Comparison of ENCODE assay signal across 9 mouse cellular contexts in the genomic region with DNA sequence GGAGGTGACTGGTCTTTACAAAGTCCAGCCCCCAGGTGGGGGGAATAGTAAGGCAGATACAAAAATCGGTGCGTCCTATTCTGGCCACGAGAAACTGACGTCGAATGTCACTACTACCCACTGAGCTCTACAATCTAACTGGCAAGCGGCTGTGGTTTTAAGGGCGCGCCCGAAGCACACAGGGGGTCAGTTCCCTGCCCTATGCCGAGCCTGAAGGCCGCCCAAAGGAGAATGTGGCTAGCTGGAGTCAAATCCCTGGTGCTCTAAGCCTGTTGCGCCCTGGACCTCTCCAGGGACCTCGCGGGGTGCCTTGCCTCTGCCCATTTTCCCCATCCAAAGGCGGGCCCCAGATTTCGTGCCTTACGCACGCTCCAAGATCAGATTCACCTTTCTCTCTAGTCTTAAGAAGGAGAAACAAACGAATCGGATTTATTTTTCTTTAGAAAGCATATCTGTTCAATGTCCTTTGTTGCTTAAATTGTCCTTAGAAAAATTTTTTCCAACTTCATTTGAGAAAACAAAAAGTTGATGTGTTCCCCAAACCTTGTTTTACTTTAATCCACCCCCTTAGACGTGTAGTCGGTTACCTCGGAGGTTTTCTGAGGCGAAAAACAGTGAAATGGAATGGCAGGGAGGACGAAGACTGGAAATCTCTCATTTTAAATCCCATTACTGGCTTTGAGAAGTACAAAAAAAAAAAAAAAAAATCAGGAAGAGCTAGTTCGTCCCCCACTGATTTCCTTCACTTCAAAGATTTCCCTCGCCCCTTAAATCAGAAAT.
DNase-seq lines count a peak whose midpoint lies in the region; ATAC-seq lines count a peak whose summit lies in the region.
"Had no signal": no experiment of that assay in that cellular context is flagged by ENCODE, and none has a peak within 500 bp of the region (broad histone marks: within the 10 kb centered on the region; RNA-seq: fewer than 3 reads in every experiment).

No protein-coding gene starts in this region.

- DNase-seq in heart, embryonic 10.5 days (ENCODE audit: low spot score) = no peak
- DNase-seq in heart, adult 8-10 months (ENCODE audit: low spot score) = no peak
- peak; percentile 51 for DNase-seq in embryo, embryonic 10.5 days (ENCODE audit: low spot score)
- DNase-seq in adipocyte (ENCODE audit: low spot score) (no peak), MN1 (ENCODE audit: low spot score) (no peak)
- no peak for DNase-seq in left cerebral cortex, postnatal 10 days (ENCODE audit: extremely low spot score in 1 of 2, low spot score in 2 of 2)

- 2% methylated on average over 27 of the region's 27 CpGs for WGBS in heart, embryonic 10.5 days
- 3% methylated on average over 27 of the region's 27 CpGs for WGBS in hindbrain, embryonic 13.5 days
- WGBS in midbrain, embryonic 12.5 days = 1% methylated on average over 27 of the region's 27 CpGs

- peak overlapping the region; percentile 70 for H3K9ac ChIP-seq in hindbrain, embryonic 13.5 days
- H3K9ac ChIP-seq in midbrain, embryonic 12.5 days (replicated peaks) = peak overlapping the region; percentile 50; the same call in 1 of the 2 replicates

- H3K4me1 ChIP-seq in heart, embryonic 10.5 days = peaks cover 55% of the 10 kb centered on the region
- peaks cover 57% of the 10 kb centered on the region for H3K4me1 ChIP-seq in hindbrain, embryonic 13.5 days (replicated peaks)
- H3K4me1 ChIP-seq in midbrain, embryonic 12.5 days = peaks cover 65% of the 10 kb centered on the region

- H3K9me3 ChIP-seq in heart, embryonic 10.5 days = no peaks in the 10 kb centered on the region
- no peaks in the 10 kb centered on the region for H3K9me3 ChIP-seq in hindbrain, embryonic 13.5 days
- H3K9me3 ChIP-seq in midbrain, embryonic 12.5 days = no peaks in the 10 kb centered on the region

- H3K4me2 ChIP-seq in hindbrain, embryonic 13.5 days = peak overlapping the region; percentile 51
- H3K4me2 ChIP-seq in midbrain, embryonic 12.5 days (replicated peaks) = peak overlapping the region; percentile 58

- peaks cover 73% of the 10 kb centered on the region for H3K27me3 ChIP-seq in heart, embryonic 10.5 days (ENCODE audit: insufficient read depth, poor library complexity, severe bottlenecking)
- H3K27me3 ChIP-seq in hindbrain, embryonic 13.5 days = peaks cover 80% of the 10 kb centered on the region
- peaks cover 68% of the 10 kb centered on the region for H3K27me3 ChIP-seq in midbrain, embryonic 12.5 days

- H3K27ac ChIP-seq in heart, embryonic 10.5 days = no peak overlapping the region
- peak overlapping the region; percentile 86 for H3K27ac ChIP-seq in hindbrain, embryonic 13.5 days
- peak overlapping the region; percentile 64 for H3K27ac ChIP-seq in midbrain, embryonic 12.5 days (replicated peaks)
- H3K27ac ChIP-seq: macrophage had no signal

- no peak for ATAC-seq in hindbrain, embryonic 13.5 days (ENCODE audit: low FRiP score)
- no peak for ATAC-seq in midbrain, embryonic 12.5 days (ENCODE audit: low FRiP score, low read depth)

- H3K4me3 ChIP-seq in heart, embryonic 10.5 days = peak overlapping the region; percentile 53
- H3K4me3 ChIP-seq in hindbrain, embryonic 13.5 days = peak overlapping the region; percentile 29; the same call in 1 of the 2 replicates
- H3K4me3 ChIP-seq in midbrain, embryonic 12.5 days = peak overlapping the region; percentile 36

- H3K36me3 ChIP-seq in heart, embryonic 10.5 days = no peaks in the 10 kb centered on the region
- no peaks in the 10 kb centered on the region for H3K36me3 ChIP-seq in hindbrain, embryonic 13.5 days
- H3K36me3 ChIP-seq in midbrain, embryonic 12.5 days = no peaks in the 10 kb centered on the region

- intact Hi-C loops in left cerebral cortex, postnatal 10 days (cut with DNase I) = loop anchor here (5.0 kb wide), 2 partner anchors 450 to 745 kb away; no protein-coding TSS in a partner anchor
